Mouse (Mus musculus) stomach, adult 2 months (tissue): ENCODE results near the gene Cc2d1b. TPM values are rescaled to one million over a fixed set of nuclear protein-coding genes. Genes with fewer than 3 reads are reported as not detected.

ENCODE experiments used
- polyA plus RNA-seq: library from polyadenylated mRNA; depleted of rRNA; stranded (reverse); fragments of >200 nt; gene quantifications from 2 replicates; pipeline ENCODE4 v1.2.3, GENCODE M21; 2012; rRNA removed

Cc2d1b gene
- polyA plus RNA-seq = 13.3 and 14.7 TPM in 2 replicates

GRCm38 (mm10) chr4:108619587-108620341 lies at the start of gene Cc2d1b:
Gene Cc2d1b (plus strand): TSS chr4:108619940.

GRCm38 (mm10) chr4:108578840-108579742 lies 40.6 kb upstream of the Cc2d1b start, which contains the start of the genes Prpf38a and Orc1:
Gene Prpf38a (minus strand): TSS chr4:108579336.
Gene Orc1 (plus strand): TSS chr4:108579423.

Other genes starting within 250 kb of the Cc2d1b start
- gene Shisal2a, start 236.6 kb upstream of the Cc2d1b start, polyA plus RNA-seq = 0.44 TPM in 1 of 2 replicates, not detected in the other
- gene Gpx7, start 213.0 kb upstream of the Cc2d1b start, polyA plus RNA-seq = 4.3 and 5.2 TPM in 2 replicates
- gene Tut4, start 160.5 kb upstream of the Cc2d1b start, polyA plus RNA-seq = 7.7 and 9.6 TPM in 2 replicates
- gene Prpf38a, start 40.6 kb upstream of the Cc2d1b start, polyA plus RNA-seq = 0.28 and 0.45 TPM in 2 replicates
- gene Orc1, start 40.5 kb upstream of the Cc2d1b start, polyA plus RNA-seq = 0.04 and 0.28 TPM in 2 replicates
- gene 3110021N24Rik, start 99.7 kb downstream of the Cc2d1b start, polyA plus RNA-seq = not detected in 2 replicates
- 1.1 and 1.2 TPM in 2 replicates for gene Zfyve9, start 160.9 kb downstream of the Cc2d1b start, polyA plus RNA-seq
- gene Btf3l4, start 213.7 kb downstream of the Cc2d1b start, polyA plus RNA-seq = 2.8 and 4.1 TPM in 2 replicates
- 2.9 and 4.5 TPM in 2 replicates for gene Txndc12, start 214.7 kb downstream of the Cc2d1b start, polyA plus RNA-seq
- 14.0 and 23.7 TPM in 2 replicates for gene Kti12, start 227.8 kb downstream of the Cc2d1b start, polyA plus RNA-seq
- 0.06 TPM in 1 of 2 replicates, not detected in the other for gene A730015C16Rik, start 228.7 kb downstream of the Cc2d1b start, polyA plus RNA-seq